Mouse (Mus musculus): ENCODE data around the gene 4930519P11Rik.

4930519P11Rik gene

GRCm38 (mm10) chr2:154583906-154584872 is 29.0 kb downstream of the 4930519P11Rik start:
- peak; percentile 83 for DNase-seq (ENCODE audit: low spot score)

- no peak for DNase-seq (ENCODE audit: low spot score)
Measured at GRCm38 (mm10) chr2:154581421-154581820, 31.8 kb downstream of the 4930519P11Rik start.

GRCm38 (mm10) chr2:154580586-154580985 is 32.7 kb downstream of the 4930519P11Rik start:
- DNase-seq (ENCODE audit: low spot score), result no peak

GRCm38 (mm10) chr2:154577744-154578067 is 35.5 kb downstream of the 4930519P11Rik start:
- no peak for DNase-seq (ENCODE audit: low spot score)

- no peak for DNase-seq (ENCODE audit: low spot score)
Measured at GRCm38 (mm10) chr2:154576876-154577743, 36.1 kb downstream of the 4930519P11Rik start.

GRCm38 (mm10) chr2:154574271-154574670 is 39.0 kb downstream of the 4930519P11Rik start:
- no peak for DNase-seq (ENCODE audit: low spot score)

GRCm38 (mm10) chr2:154572996-154573395 is 40.2 kb downstream of the 4930519P11Rik start:
- DNase-seq (ENCODE audit: low spot score), result no peak

- DNase-seq (ENCODE audit: low spot score), result no peak
Measured at GRCm38 (mm10) chr2:154571976-154572375, 41.3 kb downstream of the 4930519P11Rik start.

- no peak for DNase-seq (ENCODE audit: low spot score)
Measured at GRCm38 (mm10) chr2:154571266-154571665, 42.0 kb downstream of the 4930519P11Rik start.

- no peak for DNase-seq (ENCODE audit: low spot score)
Measured at GRCm38 (mm10) chr2:154570666-154571065, 42.6 kb downstream of the 4930519P11Rik start.

GRCm38 (mm10) chr2:154569836-154570286 is 43.4 kb downstream of the 4930519P11Rik start, which contains the start of gene E2f1:
Gene E2f1 (minus strand): TSS chr2:154569892.
- DNase-seq (ENCODE audit: low spot score), result peak; percentile 72

- no peak for DNase-seq (ENCODE audit: low spot score)
Measured at GRCm38 (mm10) chr2:154569071-154569748, 44.0 kb downstream of the 4930519P11Rik start.

- DNase-seq (ENCODE audit: low spot score), result no peak
Measured at GRCm38 (mm10) chr2:154568329-154569070, 44.7 kb downstream of the 4930519P11Rik start.

- DNase-seq (ENCODE audit: low spot score), result no peak
Measured at GRCm38 (mm10) chr2:154567766-154568165, 45.5 kb downstream of the 4930519P11Rik start.

- no peak for DNase-seq (ENCODE audit: low spot score)
Measured at GRCm38 (mm10) chr2:154566641-154567040, 46.6 kb downstream of the 4930519P11Rik start.

GRCm38 (mm10) chr2:154565562-154565961 is 47.7 kb downstream of the 4930519P11Rik start:
- no peak for DNase-seq (ENCODE audit: low spot score)

GRCm38 (mm10) chr2:154563612-154564170 is 49.5 kb downstream of the 4930519P11Rik start:
- DNase-seq (ENCODE audit: low spot score), result no peak
